Mouse (Mus musculus) inflammation-experienced regulatory T-cells, adult 6 months (primary cell): ENCODE results near the gene Sfxn5. TPM values are rescaled to one million over a fixed set of nuclear protein-coding genes. Genes with fewer than 3 reads are reported as not detected.

Experiments
- ATAC-seq: one replicate; pipeline ENCODE4 v1.8.0; 2017
- polyA plus RNA-seq, 3 experiments: library from polyadenylated mRNA; unstranded; fragments of 100-300 nt; shearing (Covaris generic); gene quantifications; one replicate each; pipeline ENCODE4 v1.2.1; 2017

Sfxn5 gene
- polyA plus RNA-seq, 3 experiments from 2014 or later, result 1.4 to 3.3 (median 2.1) TPM

DNA sequence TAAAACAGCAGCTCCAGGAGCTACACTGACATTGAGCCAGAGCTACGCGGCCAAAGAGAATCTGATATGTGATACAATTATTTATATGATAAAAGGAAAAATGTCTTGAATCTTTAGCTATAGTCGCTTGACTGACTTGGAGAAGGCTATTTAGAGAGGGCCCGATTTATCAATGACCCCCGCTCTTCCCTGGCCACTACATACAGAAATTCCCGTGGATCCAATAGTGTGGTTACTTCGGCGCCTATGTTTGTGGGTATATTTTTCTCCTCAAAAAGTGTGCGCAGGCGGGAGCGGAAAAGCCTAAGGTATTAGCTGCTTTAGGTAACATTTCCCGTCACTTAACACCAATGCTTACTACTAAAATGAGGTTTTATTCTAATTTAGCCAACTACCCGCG, 143.9 kb downstream of the Sfxn5 start:
- ATAC-seq, result no peak

DNA sequence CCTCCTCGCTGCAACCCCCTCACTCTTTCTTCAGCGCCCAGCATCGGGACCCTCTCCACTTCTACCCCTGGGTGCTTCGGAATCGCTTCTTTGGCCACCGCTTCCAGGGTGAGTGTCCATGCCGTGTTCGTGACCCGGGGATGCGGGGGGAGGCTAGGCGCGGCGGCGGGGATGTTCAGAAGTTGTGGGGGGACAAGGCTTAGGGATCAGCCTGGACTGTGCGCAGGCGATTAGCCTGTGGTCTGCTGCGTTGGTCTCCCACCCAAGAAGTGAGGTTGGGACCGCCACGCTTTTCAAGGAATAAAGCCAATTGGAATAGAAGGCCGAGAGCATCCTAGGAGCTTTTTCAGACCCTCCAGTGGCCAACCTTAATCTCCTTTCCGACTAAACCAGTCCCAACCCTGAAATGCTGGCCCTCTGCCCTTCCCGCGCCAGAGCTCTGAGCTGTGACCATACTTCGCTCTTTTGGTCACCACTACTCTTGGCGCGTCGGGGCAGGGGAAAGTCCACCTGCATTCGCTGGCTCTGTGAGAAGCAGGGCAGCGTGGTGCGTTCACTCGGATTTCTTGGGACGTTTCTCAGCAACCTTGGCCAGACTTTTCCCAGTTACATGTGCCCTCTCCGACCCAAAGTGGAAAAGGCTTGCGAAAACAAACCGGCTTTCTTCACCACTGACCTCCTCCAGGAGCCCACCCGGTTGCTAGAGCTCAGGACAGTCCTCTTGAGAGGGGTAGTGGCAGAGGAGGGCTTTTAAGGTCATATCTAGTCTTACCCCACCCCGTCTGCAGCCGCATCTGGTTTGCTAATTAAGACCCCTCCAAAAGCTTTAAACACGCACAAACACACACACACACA, 144.7 kb downstream of the Sfxn5 start:
- no peak for ATAC-seq

DNA sequence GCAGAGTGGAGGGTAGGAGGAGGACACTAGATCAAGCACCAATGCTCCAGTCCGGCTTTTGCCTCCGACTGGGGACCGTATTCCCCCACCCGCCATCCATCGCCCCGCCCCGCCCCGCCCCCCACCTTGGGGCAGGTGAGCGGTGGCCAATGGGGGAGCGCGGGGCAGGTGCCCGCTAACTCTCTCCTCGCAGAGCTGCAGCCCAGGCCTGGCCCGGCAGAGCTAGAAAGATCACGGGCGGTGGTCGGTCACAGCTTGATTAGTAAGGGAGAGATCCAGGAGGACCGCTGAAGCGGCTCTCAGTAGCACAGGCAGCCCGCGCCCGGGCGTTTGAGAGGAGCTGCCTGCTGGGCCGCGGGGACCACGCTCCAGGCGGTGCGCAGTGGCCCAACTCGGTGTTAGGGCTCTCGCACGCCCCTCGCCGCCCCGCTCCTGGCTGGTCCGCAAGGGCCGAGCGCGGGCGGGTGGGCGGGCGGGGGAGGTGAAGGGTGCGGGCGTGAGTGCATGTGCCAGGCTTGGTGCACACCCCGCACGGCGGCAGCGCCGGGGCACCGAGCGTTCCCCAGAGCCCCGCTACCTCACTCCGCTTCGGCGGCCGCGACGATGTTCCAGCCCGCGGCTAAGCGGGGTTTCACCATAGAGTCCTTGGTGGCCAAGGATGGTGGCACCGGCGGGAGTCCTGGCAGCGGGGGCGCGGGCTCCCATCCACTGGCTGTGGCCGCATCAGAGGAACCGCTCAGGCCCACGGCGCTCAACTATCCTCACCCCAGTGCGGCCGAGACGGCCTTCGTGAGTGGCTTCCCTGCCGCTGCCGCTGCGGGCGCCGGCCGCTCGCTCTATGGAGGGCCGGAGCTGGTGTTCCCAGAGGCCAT, 145.6 kb downstream of the Sfxn5 start, which contains the start of gene Emx1:
Gene Emx1, plus strand, starts transcription at position 99 of the 872 bp plus-strand sequence.
- ATAC-seq, result no peak

DNA sequence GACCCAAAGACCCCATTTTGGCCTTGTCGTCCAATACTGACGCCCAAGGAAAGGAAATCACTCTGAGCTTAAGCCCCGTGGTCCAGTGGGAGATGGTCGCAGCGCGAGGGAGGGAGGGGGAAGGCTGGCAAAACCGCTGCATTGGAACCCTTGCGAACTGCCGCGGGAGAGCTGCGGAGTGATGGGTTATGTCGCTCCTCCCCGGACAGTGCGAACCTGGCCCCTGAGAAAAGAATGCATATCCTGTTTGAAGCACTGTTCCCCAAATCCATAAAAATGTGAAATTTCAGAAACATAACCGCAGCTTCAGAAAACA, 146.5 kb downstream of the Sfxn5 start:
- no peak for ATAC-seq

DNA sequence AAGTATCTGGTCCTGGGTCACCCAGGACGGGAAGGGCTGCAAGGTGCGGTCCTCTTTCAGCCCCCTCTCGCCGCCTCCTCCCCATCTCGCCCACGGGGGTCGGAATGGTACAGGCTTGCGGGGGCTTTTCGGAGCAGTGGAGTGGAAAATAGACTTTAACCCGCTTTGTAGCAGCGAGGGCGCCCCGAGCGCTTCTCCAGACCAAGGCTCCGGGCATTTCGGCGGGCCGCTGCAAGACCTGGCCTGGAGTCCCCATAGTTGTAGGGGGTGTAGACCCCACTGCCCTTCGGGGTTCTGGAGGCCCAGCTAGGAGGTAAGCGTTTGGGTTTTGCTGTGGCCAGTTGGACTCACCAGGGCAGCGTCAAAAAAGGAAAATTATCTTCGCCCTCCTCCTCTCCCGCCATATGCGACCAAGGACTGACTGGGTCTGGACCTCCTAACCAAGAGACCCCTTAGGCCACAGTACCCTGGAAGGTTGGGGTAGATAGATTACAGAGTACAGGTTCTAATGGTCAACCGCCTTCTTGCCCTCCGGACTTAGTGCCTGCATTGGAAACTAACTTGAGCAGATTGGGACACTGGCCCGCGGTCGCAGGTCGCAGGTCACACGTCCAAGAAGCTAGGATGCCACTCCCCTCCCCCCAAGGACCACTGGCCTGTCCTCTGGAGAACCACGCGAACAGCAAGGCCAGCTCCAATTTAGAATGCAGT, 147.0 kb downstream of the Sfxn5 start:
- no peak for ATAC-seq

DNA sequence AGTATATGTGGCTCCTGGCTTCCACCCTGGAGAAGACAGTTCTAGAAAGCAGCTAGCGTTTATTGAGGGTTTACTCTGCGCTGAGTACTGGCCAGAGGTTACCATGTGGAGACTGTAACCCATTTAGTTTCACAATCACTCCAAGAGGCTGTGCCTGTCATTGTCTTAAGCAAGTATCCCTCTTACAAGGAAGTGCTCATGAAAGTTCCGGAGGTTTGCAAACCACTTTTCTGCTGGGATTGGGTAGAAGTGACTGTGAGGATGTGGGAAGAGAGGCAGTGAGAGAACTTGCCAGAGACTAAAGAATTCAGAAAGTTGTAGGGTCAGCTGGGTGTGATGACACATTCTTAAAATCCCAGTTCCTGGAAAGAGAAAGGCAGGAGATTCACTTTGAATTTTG, 149.3 kb downstream of the Sfxn5 start:
- ATAC-seq, result no peak

DNA sequence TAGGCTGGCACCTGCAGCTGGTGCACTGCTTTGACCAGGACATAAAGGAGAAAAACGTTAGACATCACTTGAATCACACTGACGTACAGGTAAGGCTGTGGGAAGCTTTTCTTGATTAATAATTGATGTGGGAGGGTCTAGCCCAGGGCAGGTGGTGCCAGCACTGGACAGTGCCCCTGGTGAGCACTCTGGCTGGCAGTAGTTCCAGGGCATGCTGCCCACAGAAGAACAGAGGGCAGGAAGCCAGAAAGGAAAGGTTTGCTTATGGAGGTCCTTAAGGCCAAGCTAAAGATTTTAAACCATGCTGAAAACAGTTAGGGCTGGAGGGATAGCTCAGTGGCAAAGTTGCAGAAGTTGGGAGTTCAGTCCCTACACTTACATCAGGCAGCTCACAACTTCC, 153.2 kb downstream of the Sfxn5 start:
- no peak for ATAC-seq

DNA sequence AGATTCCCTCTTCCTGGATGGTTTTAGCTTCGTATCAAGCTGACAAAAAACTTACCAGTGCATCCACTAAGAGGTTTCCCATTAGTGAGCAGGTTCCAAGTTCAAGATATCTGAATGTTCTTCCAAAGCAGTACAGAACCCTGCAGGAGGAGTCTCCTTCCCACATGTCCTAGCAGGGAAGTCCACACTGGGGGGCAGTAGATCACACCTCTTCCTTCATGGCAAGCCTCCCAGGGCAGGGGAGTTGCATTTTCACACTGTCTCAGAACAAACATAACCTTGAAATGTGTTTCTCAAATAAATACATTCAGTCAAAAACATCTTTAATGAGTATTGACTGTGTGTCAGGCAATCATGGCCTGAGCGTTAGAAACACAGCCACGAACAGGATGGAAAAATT, 153.7 kb downstream of the Sfxn5 start:
- no peak for ATAC-seq

DNA sequence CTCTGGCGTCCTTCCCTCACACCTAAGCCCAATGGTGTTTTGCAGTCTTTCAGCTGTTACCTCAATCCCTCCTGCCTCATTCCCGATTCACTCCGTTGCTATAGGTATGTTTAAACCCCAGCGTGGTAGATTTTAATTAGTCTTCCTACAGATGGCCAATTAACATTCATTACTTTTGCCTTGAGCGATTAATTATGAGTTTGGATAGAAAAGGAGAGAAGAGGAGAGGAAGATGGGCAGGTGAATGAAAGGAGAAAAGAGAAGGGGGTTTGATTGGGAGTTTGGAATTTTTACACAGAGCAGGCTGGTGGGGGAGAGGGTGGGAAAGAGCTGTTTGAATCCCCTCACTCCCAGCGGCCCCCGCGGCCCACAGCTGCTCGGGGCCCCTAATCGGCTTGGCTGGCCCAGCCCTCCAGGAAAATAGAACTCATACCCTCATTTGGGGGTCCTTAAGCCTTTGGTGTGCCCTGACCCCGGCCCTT, 167.7 kb downstream of the Sfxn5 start:
- ATAC-seq, result no peak

Other genes starting within 250 kb of the Sfxn5 start
- gene Spr, start 195.7 kb downstream of the Sfxn5 start, polyA plus RNA-seq, result 10 to 100 TPM; 16.2 to 29.9 (median 29.4) TPM
- gene Emx1, start 146.0 kb downstream of the Sfxn5 start, polyA plus RNA-seq, result not detected
- under 1 TPM; 0.50 to 0.67 (median 0.66) TPM for gene Rab11fip5, start 41.2 kb upstream of the Sfxn5 start, polyA plus RNA-seq
- gene Noto, start 90.5 kb upstream of the Sfxn5 start, polyA plus RNA-seq, result under 1 TPM in 1 of 3 experiments, not detected in 2; 0.38 TPM
- 10 to 100 TPM; 18.7 to 31.4 (median 28.0) TPM for gene Smyd5, start 98.6 kb upstream of the Sfxn5 start, polyA plus RNA-seq
- 100 to 1,000 TPM; 319 to 323 (median 322) TPM for gene Cct7, start 118.1 kb upstream of the Sfxn5 start, polyA plus RNA-seq
- gene Pradc1, start 118.5 kb upstream of the Sfxn5 start, polyA plus RNA-seq, result 10 to 100 TPM; 14.2 to 23.1 (median 16.5) TPM
- gene Fbxo41, start 169.6 kb upstream of the Sfxn5 start, polyA plus RNA-seq, result under 1 TPM in 2 of 3 experiments, not detected in 1; 0.11 to 0.38 TPM
- gene Egr4, start 180.2 kb upstream of the Sfxn5 start, polyA plus RNA-seq, result not detected